10 mouse cellular contexts compared by ENCODE assay signal in genomic region chr6:102557521-102557920, GRCm38 (mm10). TPM values are rescaled to one million over a fixed set of nuclear protein-coding genes. Genes with fewer than 3 reads are reported as not detected.
"Had no signal": no experiment of that assay in that cellular context is flagged by ENCODE, and none has a peak within 500 bp of the region (broad histone marks: within the 10 kb centered on the region; RNA-seq: fewer than 3 reads in every experiment).

No protein-coding gene starts in this region.

- DNase-seq: kidney, adult 2 months; kidney, postnatal 25 days; lung, postnatal 14 days; spleen, adult 18-20 months; thymus, adult 18-20 months; thymus, postnatal 14 days had no signal

- ATAC-seq: intestine, embryonic 16.5 days; midbrain, embryonic 15.5 days had no signal

RNA-seq across cellular contexts. Expression of gene Cntn3, which starts 15.4 kb away (rescaled TPM):
- total RNA-seq: liver, adult 2 months; monocyte, adult 5-6 weeks had no signal
